Mouse (Mus musculus): ENCODE measurements around the gene Cmbl. TPM values are rescaled to one million over a fixed set of nuclear protein-coding genes. Genes with fewer than 3 reads are reported as not detected.
A peak's percentile ranks its signal among the peaks of the same experiment; 100 is the strongest.

Gene Cmbl
- total RNA-seq, 2 experiments from 2014 or later: 14.5 to 16.3 TPM

GRCm38 (mm10) chr15:31538346-31538745, 26.8 kb upstream of the Cmbl start:
- intact Hi-C loops (cut with DNase I): loop anchor here (5.0 kb wide), 1 partner anchor 34 kb away; no protein-coding TSS in a partner anchor
- no peak for DNase-seq (ENCODE audit: low spot score in 2 of 2)

GRCm38 (mm10) chr15:31539643-31540512, 25.3 kb upstream of the Cmbl start:
- intact Hi-C loops (cut with DNase I): loop anchor here (5.0 kb wide), 1 partner anchor 32 kb away; no protein-coding TSS in a partner anchor

GRCm38 (mm10) chr15:31540513-31540802, 24.7 kb upstream of the Cmbl start:
- intact Hi-C loops (cut with DNase I): no loop called here
- no peak for DNase-seq (ENCODE audit: low spot score in 2 of 2)

More at GRCm38 (mm10) chr15:31539643-31540512, 25.3 kb upstream of the Cmbl start:
- peak in 1 of 2 experiments; percentile 19 for DNase-seq (ENCODE audit: low spot score in 2 of 2)

- intact Hi-C loops (cut with DNase I): no loop called here
- peak in 1 of 2 experiments; percentile 47 for DNase-seq (ENCODE audit: low spot score in 2 of 2)
These were observed 22.9 kb upstream of the Cmbl start for GRCm38 (mm10) chr15:31542013-31542958.

- DNase-seq (ENCODE audit: low spot score in 2 of 2): no peak
- intact Hi-C loops (cut with DNase I): no loop called here
These were observed 21.9 kb upstream of the Cmbl start for GRCm38 (mm10) chr15:31543246-31543645.

GRCm38 (mm10) chr15:31545058-31545457, 20.1 kb upstream of the Cmbl start:
- no peak for DNase-seq (ENCODE audit: low spot score in 2 of 2)
- intact Hi-C loops (cut with DNase I): no loop called here

- DNase-seq (ENCODE audit: low spot score in 2 of 2): no peak
- intact Hi-C loops (cut with DNase I): no loop called here
These were observed 18.9 kb upstream of the Cmbl start for GRCm38 (mm10) chr15:31546291-31546690.

GRCm38 (mm10) chr15:31547421-31547820, 17.8 kb upstream of the Cmbl start:
- DNase-seq (ENCODE audit: low spot score in 2 of 2): no peak
- intact Hi-C loops (cut with DNase I): no loop called here

GRCm38 (mm10) chr15:31550381-31550780, 14.8 kb upstream of the Cmbl start:
- intact Hi-C loops (cut with DNase I): no loop called here
- no peak for DNase-seq (ENCODE audit: low spot score in 2 of 2)

GRCm38 (mm10) chr15:31554855-31555254, 10.3 kb upstream of the Cmbl start:
- intact Hi-C loops (cut with DNase I): no loop called here
- no peak for DNase-seq (ENCODE audit: low spot score in 2 of 2)

- no peak for DNase-seq (ENCODE audit: low spot score in 2 of 2)
- intact Hi-C loops (cut with DNase I): no loop called here
These were observed 3.8 kb upstream of the Cmbl start for GRCm38 (mm10) chr15:31561390-31561789.

GRCm38 (mm10) chr15:31561976-31562375, 3.2 kb upstream of the Cmbl start:
- intact Hi-C loops (cut with DNase I): no loop called here

GRCm38 (mm10) chr15:31562847-31563246, 2.3 kb upstream of the Cmbl start:
- intact Hi-C loops (cut with DNase I): no loop called here
- DNase-seq (ENCODE audit: low spot score in 2 of 2): no peak

More at GRCm38 (mm10) chr15:31561976-31562375, 3.2 kb upstream of the Cmbl start:
- no peak for DNase-seq (ENCODE audit: low spot score in 2 of 2)

GRCm38 (mm10) chr15:31563577-31564546, 1.3 kb upstream of the Cmbl start:
- no peak for DNase-seq (ENCODE audit: low spot score in 2 of 2)
- intact Hi-C loops (cut with DNase I): no loop called here

GRCm38 (mm10) chr15:31565786-31566185, 597 bp downstream of the Cmbl start:
- intact Hi-C loops (cut with DNase I): no loop called here
- DNase-seq (ENCODE audit: low spot score in 2 of 2): no peak

GRCm38 (mm10) chr15:31567431-31567830, 2.2 kb downstream of the Cmbl start:
- DNase-seq (ENCODE audit: low spot score in 2 of 2): no peak
- intact Hi-C loops (cut with DNase I): no loop called here

GRCm38 (mm10) chr15:31568581-31568996, 3.4 kb downstream of the Cmbl start:
- DNase-seq (ENCODE audit: low spot score in 2 of 2): no peak
- intact Hi-C loops (cut with DNase I): no loop called here

- no peak for DNase-seq (ENCODE audit: low spot score in 2 of 2)
- intact Hi-C loops (cut with DNase I): loop anchor here (5.0 kb wide), 1 partner anchor 32 kb away; no protein-coding TSS in a partner anchor
These were observed 4.3 kb downstream of the Cmbl start for GRCm38 (mm10) chr15:31569325-31570022.
